Mouse (Mus musculus) myocyte (in vitro differentiated cells): ENCODE data around the gene Srgap3. TPM values are rescaled to one million over a fixed set of nuclear protein-coding genes. Genes with fewer than 3 reads are reported as not detected.
A peak's percentile ranks its signal among the peaks of the same experiment; 100 is the strongest.

Experiments used
- H3K27me3 ChIP-seq: one replicate; pipeline ENCODE4 v1.6.1; 2011; ENCODE audit not compliant: control insufficient read depth, insufficient read depth, insufficient read length
- H3K36me3 ChIP-seq: one replicate; pipeline ENCODE4 v1.6.1; 2011; ENCODE audit not compliant: control insufficient read depth, insufficient read depth
- H3K4me2 ChIP-seq: one replicate; pipeline ENCODE4 v1.6.1; 2011; ENCODE audit warnings: low read depth, control low read depth
- H3K4me3 ChIP-seq: one replicate; pipeline ENCODE4 v1.5.1; 2011; ENCODE audit warnings: mild to moderate bottlenecking, control low read depth, moderate library complexity
- H3K79me2 ChIP-seq: one replicate; pipeline ENCODE4 v1.6.1; 2011; ENCODE audit not compliant: control insufficient read depth, insufficient read depth
- H3ac ChIP-seq: one replicate; pipeline ENCODE4 v1.6.1; 2011; ENCODE audit not compliant: control insufficient read depth, insufficient read length
- CEBPB ChIP-seq: IDR thresholded peaks from 2 replicates; pipeline ENCODE4 v1.6.1; 2011; ENCODE audit warnings: mild to moderate bottlenecking, moderate library complexity; ENCODE audit not compliant: poor library complexity, insufficient read depth, severe bottlenecking
- E2F4 ChIP-seq: IDR thresholded peaks from one replicate; pipeline ENCODE4 v1.6.1; 2011; ENCODE audit warnings: mild to moderate bottlenecking, control low read depth, moderate library complexity; ENCODE audit not compliant: insufficient read depth
- MAX ChIP-seq: IDR thresholded peaks from one replicate; pipeline ENCODE4 v1.6.1; 2011; ENCODE audit warnings: low read depth, mild to moderate bottlenecking, control low read depth
- MYOD1 ChIP-seq, 3 experiments: IDR thresholded peaks; one replicate each; pipeline ENCODE4 v1.6.1; 2011; ENCODE audit warnings: control low read depth in 2 of 3, low read depth in 2 of 3, mild to moderate bottlenecking in 2 of 3, moderate library complexity in 1 of 3; ENCODE audit not compliant: insufficient read length in 2 of 3, control insufficient read depth in 1 of 3
- MYOG ChIP-seq, 3 experiments: IDR thresholded peaks; one replicate each; pipeline ENCODE4 v1.6.1; 2011; ENCODE audit warnings: control low read depth in 2 of 3, low read depth in 2 of 3, mild to moderate bottlenecking in 2 of 3; ENCODE audit not compliant: insufficient read length in 2 of 3, control insufficient read depth in 1 of 3, insufficient read depth in 1 of 3
- POLR2A ChIP-seq: IDR thresholded peaks from one replicate; pipeline ENCODE4 v1.6.1; 2011; ENCODE audit warnings: low read depth, mild to moderate bottlenecking, control low read depth, moderate library complexity; ENCODE audit not compliant: insufficient read length
- POLR2AphosphoS2 ChIP-seq: IDR thresholded peaks from one replicate; pipeline ENCODE4 v1.6.1; 2011; ENCODE audit warnings: low read depth, control low read depth; ENCODE audit not compliant: insufficient read length
- REST ChIP-seq: IDR thresholded peaks from one replicate; pipeline ENCODE4 v1.6.1; 2011; ENCODE audit warnings: mild to moderate bottlenecking, control low read depth, moderate library complexity; ENCODE audit not compliant: insufficient read depth, insufficient read length
- SRF ChIP-seq: IDR thresholded peaks from one replicate; pipeline ENCODE4 v1.6.1; 2011; ENCODE audit warnings: low read depth; ENCODE audit not compliant: control insufficient read depth, insufficient read length
- TCF12 ChIP-seq: IDR thresholded peaks from one replicate; pipeline ENCODE4 v1.6.1; 2011; ENCODE audit warnings: mild to moderate bottlenecking, control low read depth; ENCODE audit not compliant: poor library complexity, insufficient read depth, severe bottlenecking
- TCF3 ChIP-seq: IDR thresholded peaks from one replicate; pipeline ENCODE4 v1.6.1; 2011; ENCODE audit warnings: low read depth, control low read depth; ENCODE audit not compliant: insufficient read length
- USF1 ChIP-seq: IDR thresholded peaks from one replicate; pipeline ENCODE4 v1.6.1; 2011; ENCODE audit warnings: low read depth, mild to moderate bottlenecking, control low read depth, moderate library complexity
- polyA plus RNA-seq: library from polyadenylated mRNA; unstranded; fragments of >200 nt; fragmentation: generic; extraction: Trizol; gene quantifications from one replicate; pipeline ENCODE4 v1.2.1, GENCODE M21; 2012; ENCODE audit warnings: missing spikeins

The Srgap3 gene
- polyA plus RNA-seq, 1 experiment: 6.9 TPM

DNA sequence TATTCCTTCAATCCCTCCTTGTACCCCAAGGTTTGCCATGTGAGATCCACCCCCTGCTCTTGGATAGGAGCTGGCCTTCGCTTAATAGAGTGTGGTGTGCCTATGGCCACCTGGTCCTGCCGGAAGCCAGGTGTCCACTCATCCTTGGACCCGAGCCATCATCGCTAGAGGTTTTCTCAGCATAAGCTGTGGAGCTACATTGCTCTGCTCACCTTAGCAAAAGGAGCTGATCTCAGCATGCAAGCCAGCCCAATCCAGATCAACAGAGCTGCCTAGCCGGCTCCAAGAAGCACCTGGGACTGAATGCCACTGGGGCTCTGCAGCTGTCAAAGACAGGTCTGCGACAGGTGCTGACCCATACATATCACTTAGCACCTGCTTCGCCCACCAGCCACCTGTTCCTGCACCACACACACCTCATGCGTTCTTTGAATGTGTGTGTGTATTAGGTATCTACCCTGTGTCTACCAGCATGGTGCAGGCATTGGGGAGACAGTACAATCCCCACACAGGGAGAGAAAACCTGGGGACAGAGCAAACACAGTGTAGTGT lies 98.4 kb downstream of the Srgap3 start:
- TF ChIP-seq MYOG (IDR thresholded peaks at IDR 0.05; ENCODE audit: control insufficient read depth in 1 of 3, insufficient read depth in 1 of 3, insufficient read length in 2 of 3, low read depth in 2 of 3) (peak in 2 of 3 experiments; percentile 90 to 97), E2F4 (no peak), TCF12 (peak; percentile 87), CEBPB (no peak), TCF3 (peak; percentile 87), MAX (no peak), REST (no peak), MYOD1 (IDR thresholded peaks at IDR 0.05; ENCODE audit: control insufficient read depth in 1 of 3, insufficient read length in 2 of 3, low read depth in 2 of 3) (peak in 2 of 3 experiments; percentile 92 to 98), USF1 (no peak), SRF (no peak), POLR2AphosphoS2 (no peak), POLR2A (no peak)
- no peak overlapping the region for H3ac ChIP-seq
- H3K36me3 ChIP-seq: no peaks in the 10 kb centered on the region
- no peaks in the 10 kb centered on the region for H3K79me2 ChIP-seq
- no peak overlapping the region for H3K4me2 ChIP-seq
- H3K4me3 ChIP-seq: no peak overlapping the region
- H3K27me3 ChIP-seq: no peaks in the 10 kb centered on the region

DNA sequence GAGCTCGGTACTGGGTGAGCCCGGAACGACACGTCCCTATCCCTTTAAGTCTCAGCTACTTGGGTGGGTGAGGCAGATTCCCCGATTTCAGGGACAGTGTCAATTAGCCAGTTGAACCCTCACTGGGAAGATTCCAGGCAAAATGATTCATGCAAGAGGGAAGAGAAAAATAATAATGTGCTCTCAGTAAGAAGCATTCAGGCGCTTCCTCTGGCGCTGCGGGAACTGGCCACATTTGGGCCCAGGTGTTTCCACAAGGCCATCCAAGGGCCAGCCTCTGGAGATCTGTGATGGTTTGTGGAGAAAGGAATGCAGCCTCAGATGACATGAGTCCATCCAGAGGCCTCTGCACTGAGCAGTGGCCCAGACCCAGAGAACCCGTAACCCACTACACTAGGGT lies 100.2 kb downstream of the Srgap3 start:
- H3K36me3 ChIP-seq: no peaks in the 10 kb centered on the region
- H3K4me3 ChIP-seq: no peak overlapping the region
- no peak overlapping the region for H3ac ChIP-seq
- no peaks in the 10 kb centered on the region for H3K27me3 ChIP-seq
- no peaks in the 10 kb centered on the region for H3K79me2 ChIP-seq
- H3K4me2 ChIP-seq: no peak overlapping the region
- no peak for TF ChIP-seq TCF12

DNA sequence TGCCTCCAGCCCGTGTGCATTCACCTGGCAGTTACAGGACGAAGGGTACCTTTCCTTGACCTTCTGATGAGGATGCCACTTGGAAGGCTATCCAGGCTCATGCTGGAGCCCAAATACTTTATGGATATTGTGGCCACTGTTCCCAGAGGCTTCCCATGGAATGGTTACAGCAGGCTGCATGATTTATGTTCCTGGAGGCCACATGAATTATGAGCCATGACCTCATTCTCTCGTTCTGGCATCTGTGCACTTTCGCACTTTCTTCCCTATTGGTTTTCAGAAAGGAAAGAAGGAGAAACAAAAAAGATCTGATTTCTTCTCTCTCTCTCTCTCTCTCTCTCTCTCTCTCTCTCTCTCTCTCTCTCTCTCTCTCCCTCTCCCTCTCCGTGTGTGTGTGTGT lies 104.6 kb downstream of the Srgap3 start:
- H3K36me3 ChIP-seq: no peaks in the 10 kb centered on the region
- no peak overlapping the region for H3K4me3 ChIP-seq
- H3K27me3 ChIP-seq: no peaks in the 10 kb centered on the region
- H3K4me2 ChIP-seq: no peak overlapping the region
- no peak overlapping the region for H3ac ChIP-seq
- no peaks in the 10 kb centered on the region for H3K79me2 ChIP-seq
- no peak for TF ChIP-seq POLR2A
- no peak for TF ChIP-seq REST
- no peak for TF ChIP-seq USF1
- no peak for TF ChIP-seq TCF3
- TF ChIP-seq CEBPB: no peak
- TF ChIP-seq MYOG (IDR thresholded peaks at IDR 0.05; ENCODE audit: control insufficient read depth in 1 of 3, insufficient read depth in 1 of 3, insufficient read length in 2 of 3, low read depth in 2 of 3): no peak

DNA sequence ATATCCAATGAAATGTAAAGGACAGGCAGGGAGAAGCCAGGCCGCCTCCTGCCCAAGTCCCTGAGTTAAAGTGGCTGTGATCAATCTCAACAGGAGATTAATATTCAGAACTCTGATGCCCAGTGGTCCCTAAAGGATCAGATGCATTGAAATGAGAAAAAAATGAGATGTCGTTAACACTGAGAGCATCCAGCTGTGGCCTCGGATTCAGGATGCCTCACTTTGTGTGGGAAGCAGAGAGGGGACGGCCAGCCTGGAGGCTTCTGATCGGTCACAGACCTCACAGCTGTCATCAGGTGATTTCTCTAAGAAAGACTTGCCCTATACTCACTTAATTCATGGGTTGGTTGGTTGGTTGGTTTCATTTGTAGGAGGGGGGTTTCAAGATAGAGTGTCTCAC lies 106.7 kb downstream of the Srgap3 start:
- H3K4me2 ChIP-seq: no peak overlapping the region
- TF ChIP-seq TCF3 (no peak), MYOG (IDR thresholded peaks at IDR 0.05; ENCODE audit: control insufficient read depth in 1 of 3, insufficient read depth in 1 of 3, insufficient read length in 2 of 3, low read depth in 2 of 3) (no peak), REST (no peak), SRF (no peak), POLR2AphosphoS2 (no peak), USF1 (no peak), CEBPB (no peak), MAX (no peak)
- no peaks in the 10 kb centered on the region for H3K27me3 ChIP-seq
- no peaks in the 10 kb centered on the region for H3K36me3 ChIP-seq
- H3K79me2 ChIP-seq: no peaks in the 10 kb centered on the region
- H3K4me3 ChIP-seq: no peak overlapping the region
- no peak overlapping the region for H3ac ChIP-seq

DNA sequence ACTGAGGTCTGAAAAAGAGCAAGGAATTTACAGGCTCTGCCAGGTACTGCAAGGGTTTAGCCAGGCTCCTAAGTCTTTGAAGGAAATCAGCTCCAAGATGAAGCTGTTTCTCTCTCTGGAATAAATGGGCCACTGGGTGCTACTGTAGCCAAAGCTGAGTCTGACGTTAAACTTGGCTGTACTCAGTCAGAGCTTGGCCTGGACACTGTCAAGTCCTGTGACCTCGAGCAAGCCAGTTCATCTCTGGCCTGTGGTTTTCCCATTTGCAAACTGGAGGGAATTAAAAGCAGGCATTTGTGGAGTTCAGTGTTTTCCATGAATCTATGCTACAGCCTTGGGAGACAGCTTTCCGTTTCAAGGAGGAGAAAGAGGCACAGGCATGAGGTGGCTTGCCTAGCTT lies 107.7 kb downstream of the Srgap3 start:
- Histone ChIP-seq H3K79me2 (no peaks in the 10 kb centered on the region), H3ac (no peak overlapping the region), H3K4me2 (no peak overlapping the region), H3K27me3 (no peaks in the 10 kb centered on the region), H3K4me3 (no peak overlapping the region), H3K36me3 (no peaks in the 10 kb centered on the region)
- TF ChIP-seq POLR2A: no peak
- no peak for TF ChIP-seq SRF
- no peak for TF ChIP-seq MAX
- no peak for TF ChIP-seq TCF12
- no peak for TF ChIP-seq CEBPB
- TF ChIP-seq POLR2AphosphoS2: no peak
- no peak for TF ChIP-seq TCF3
- no peak for TF ChIP-seq E2F4
- no peak for TF ChIP-seq USF1
- no peak for TF ChIP-seq MYOD1 (IDR thresholded peaks at IDR 0.05; ENCODE audit: control insufficient read depth in 1 of 3, insufficient read length in 2 of 3, low read depth in 2 of 3)
- no peak for TF ChIP-seq REST
- TF ChIP-seq MYOG (IDR thresholded peaks at IDR 0.05; ENCODE audit: control insufficient read depth in 1 of 3, insufficient read depth in 1 of 3, insufficient read length in 2 of 3, low read depth in 2 of 3): no peak
